Mouse (Mus musculus) lung, adult 2 months (tissue): ENCODE measurements around the gene Ehmt2.

Experiments
- CTCF ChIP-seq: fragments of 200-500 bp; IDR thresholded peaks from 2 replicates; pipeline ENCODE4 v1.5.1; 2011; ENCODE audit warnings: mild to moderate bottlenecking, low read length, control low read depth; ENCODE audit not compliant: insufficient read depth
- POLR2A ChIP-seq: fragments of 200-500 bp; IDR thresholded peaks from 2 replicates; pipeline ENCODE4 v1.6.1; 2011; ENCODE audit warnings: low read depth, mild to moderate bottlenecking, control low read depth, low read length, borderline replicate concordance; ENCODE audit errors: extremely low read depth

DNA sequence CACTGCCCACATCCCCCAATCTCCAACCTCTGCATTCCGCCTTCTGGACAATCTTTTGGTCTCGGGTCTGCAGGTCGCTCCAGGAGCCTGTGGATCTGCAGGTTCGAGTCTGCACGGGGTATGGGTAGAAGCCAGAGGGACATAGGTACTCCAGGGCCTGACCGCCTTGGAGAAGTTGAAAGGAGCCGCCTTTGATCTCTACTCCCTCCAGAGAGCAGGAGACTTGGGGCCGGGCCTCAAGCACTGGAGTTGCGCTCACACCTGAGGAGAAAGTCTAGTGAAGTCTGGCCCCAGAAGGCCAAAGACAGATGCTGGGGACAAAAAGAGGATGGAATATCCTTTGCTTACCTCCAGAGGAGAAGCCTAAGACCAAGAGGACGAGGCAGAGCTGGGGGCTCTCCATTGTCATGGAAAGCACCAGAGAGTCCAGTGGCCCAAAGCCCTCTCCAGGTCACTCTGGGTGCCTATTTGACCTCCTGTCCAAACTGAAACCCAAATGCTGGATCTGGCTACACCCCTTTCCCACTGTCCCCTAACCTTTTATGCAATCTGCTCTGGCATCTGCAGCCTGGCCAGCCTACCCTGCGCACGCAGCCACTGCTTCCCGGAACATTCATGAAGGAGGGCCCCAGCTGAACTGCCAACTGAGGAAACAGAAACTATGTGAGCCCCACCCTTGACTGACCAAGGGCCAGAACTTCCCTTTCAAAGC lies 36.4 kb upstream of the Ehmt2 start:
- no peak for TF ChIP-seq CTCF
- TF ChIP-seq POLR2A = no peak
